Mouse (Mus musculus): ENCODE data around the gene Ufd1.
A peak's percentile ranks its signal among the peaks of the same experiment; 100 is the strongest.

Ufd1 gene

GRCm38 (mm10) chr16:18811468-18812384 is at the start of gene Ufd1, which contains the start of gene Cdc45:
Ufd1 (plus strand) TSS chr16:18811779.
Cdc45 (minus strand) TSS chr16:18811987.
- peak; percentile 95 for DNase-seq (ENCODE audit: low spot score)

GRCm38 (mm10) chr16:18762960-18763359 is 48.6 kb upstream of the Ufd1 start:
- no peak for DNase-seq (ENCODE audit: low spot score)

- DNase-seq (ENCODE audit: low spot score): no peak
Observed at GRCm38 (mm10) chr16:18766390-18766789, 45.2 kb upstream of the Ufd1 start.

GRCm38 (mm10) chr16:18769501-18769900 is 42.1 kb upstream of the Ufd1 start:
- DNase-seq (ENCODE audit: low spot score): no peak

GRCm38 (mm10) chr16:18773936-18774335 is 37.6 kb upstream of the Ufd1 start:
- DNase-seq (ENCODE audit: low spot score): no peak

- DNase-seq (ENCODE audit: low spot score): no peak
Observed at GRCm38 (mm10) chr16:18775621-18776555, 35.7 kb upstream of the Ufd1 start.

GRCm38 (mm10) chr16:18776556-18777100 is 35.0 kb upstream of the Ufd1 start, which contains the start of gene Cldn5:
Cldn5 (plus strand) TSS chr16:18776847.
- DNase-seq (ENCODE audit: low spot score): peak; percentile 38

- DNase-seq (ENCODE audit: low spot score): no peak
Observed at GRCm38 (mm10) chr16:18777101-18778080, 34.2 kb upstream of the Ufd1 start.

- DNase-seq (ENCODE audit: low spot score): no peak
Observed at GRCm38 (mm10) chr16:18778461-18778860, 33.1 kb upstream of the Ufd1 start.

- no peak for DNase-seq (ENCODE audit: low spot score)
Observed at GRCm38 (mm10) chr16:18781810-18782209, 29.8 kb upstream of the Ufd1 start.

- DNase-seq (ENCODE audit: low spot score): no peak
Observed at GRCm38 (mm10) chr16:18785025-18785424, 26.6 kb upstream of the Ufd1 start.

GRCm38 (mm10) chr16:18785485-18785884 is 26.1 kb upstream of the Ufd1 start:
- DNase-seq (ENCODE audit: low spot score): no peak

GRCm38 (mm10) chr16:18786652-18787051 is 24.9 kb upstream of the Ufd1 start:
- no peak for DNase-seq (ENCODE audit: low spot score)

- DNase-seq (ENCODE audit: low spot score): no peak
Observed at GRCm38 (mm10) chr16:18788627-18789406, 22.8 kb upstream of the Ufd1 start.

- no peak for DNase-seq (ENCODE audit: low spot score)
Observed at GRCm38 (mm10) chr16:18795223-18795899, 16.2 kb upstream of the Ufd1 start.

GRCm38 (mm10) chr16:18796645-18797044 is 14.9 kb upstream of the Ufd1 start:
- DNase-seq (ENCODE audit: low spot score): no peak

- DNase-seq (ENCODE audit: low spot score): no peak
Observed at GRCm38 (mm10) chr16:18798151-18798550, 13.4 kb upstream of the Ufd1 start.

GRCm38 (mm10) chr16:18798841-18799240 is 12.7 kb upstream of the Ufd1 start:
- DNase-seq (ENCODE audit: low spot score): no peak

- DNase-seq (ENCODE audit: low spot score): no peak
Observed at GRCm38 (mm10) chr16:18805746-18806145, 5.8 kb upstream of the Ufd1 start.

- no peak for DNase-seq (ENCODE audit: low spot score)
Observed at GRCm38 (mm10) chr16:18809001-18809400, 2.6 kb upstream of the Ufd1 start.
